Mouse (Mus musculus): Measurements from ENCODE around the gene Plekhg1.

Plekhg1 gene

GRCm38 (mm10) chr10:3743069-3743468 lies 2.9 kb downstream of the Plekhg1 start:
- DNase-seq (ENCODE audit: low read depth) = no peak

GRCm38 (mm10) chr10:3743826-3744225 lies 3.7 kb downstream of the Plekhg1 start:
- no peak for DNase-seq (ENCODE audit: low read depth)

- no peak for DNase-seq (ENCODE audit: low read depth)
Measured at GRCm38 (mm10) chr10:3746794-3747518, 6.8 kb downstream of the Plekhg1 start.

- no peak for DNase-seq (ENCODE audit: low read depth)
Measured at GRCm38 (mm10) chr10:3749580-3749979, 9.4 kb downstream of the Plekhg1 start.

- no peak for DNase-seq (ENCODE audit: low read depth)
Measured at GRCm38 (mm10) chr10:3761992-3762391, 21.8 kb downstream of the Plekhg1 start.

GRCm38 (mm10) chr10:3763199-3763598 lies 23.0 kb downstream of the Plekhg1 start:
- DNase-seq (ENCODE audit: low read depth) = no peak

- no peak for DNase-seq (ENCODE audit: low read depth)
Measured at GRCm38 (mm10) chr10:3769131-3769530, 29.0 kb downstream of the Plekhg1 start.

- DNase-seq (ENCODE audit: low read depth) = no peak
Measured at GRCm38 (mm10) chr10:3774330-3774729, 34.2 kb downstream of the Plekhg1 start.

GRCm38 (mm10) chr10:3776761-3777160 lies 36.6 kb downstream of the Plekhg1 start:
- no peak for DNase-seq (ENCODE audit: low read depth)

- DNase-seq (ENCODE audit: low read depth) = no peak
Measured at GRCm38 (mm10) chr10:3785362-3785761, 45.2 kb downstream of the Plekhg1 start.

GRCm38 (mm10) chr10:3786531-3786930 lies 46.4 kb downstream of the Plekhg1 start:
- DNase-seq (ENCODE audit: low read depth) = no peak

GRCm38 (mm10) chr10:3787006-3787405 lies 46.8 kb downstream of the Plekhg1 start:
- DNase-seq (ENCODE audit: low read depth) = no peak

- no peak for DNase-seq (ENCODE audit: low read depth)
Measured at GRCm38 (mm10) chr10:3793825-3794224, 53.7 kb downstream of the Plekhg1 start.

GRCm38 (mm10) chr10:3799455-3799854 lies 59.3 kb downstream of the Plekhg1 start:
- DNase-seq (ENCODE audit: low read depth) = no peak

- DNase-seq (ENCODE audit: low read depth) = no peak
Measured at GRCm38 (mm10) chr10:3801254-3801653, 61.1 kb downstream of the Plekhg1 start.

GRCm38 (mm10) chr10:3805334-3805733 lies 65.2 kb downstream of the Plekhg1 start:
- DNase-seq (ENCODE audit: low read depth) = peak; percentile 8

GRCm38 (mm10) chr10:3807980-3808379 lies 67.8 kb downstream of the Plekhg1 start:
- no peak for DNase-seq (ENCODE audit: low read depth)

GRCm38 (mm10) chr10:3810476-3811273 lies 70.5 kb downstream of the Plekhg1 start:
- no peak for DNase-seq (ENCODE audit: low read depth)

- DNase-seq (ENCODE audit: low read depth) = no peak
Measured at GRCm38 (mm10) chr10:3818940-3819701, 79.0 kb downstream of the Plekhg1 start.

GRCm38 (mm10) chr10:3823826-3824225 lies 83.7 kb downstream of the Plekhg1 start:
- no peak for DNase-seq (ENCODE audit: low read depth)

- DNase-seq (ENCODE audit: low read depth) = no peak
Measured at GRCm38 (mm10) chr10:3826043-3826442, 85.9 kb downstream of the Plekhg1 start.

- DNase-seq (ENCODE audit: low read depth) = no peak
Measured at GRCm38 (mm10) chr10:3827368-3827767, 87.2 kb downstream of the Plekhg1 start.

- DNase-seq (ENCODE audit: low read depth) = no peak
Measured at GRCm38 (mm10) chr10:3829472-3829871, 89.3 kb downstream of the Plekhg1 start.

All from 416B (cell line).